Mouse (Mus musculus) stomach, postnatal 0 days (tissue): ENCODE measurements around the gene Dnajc28. TPM values are rescaled to one million over a fixed set of nuclear protein-coding genes. Genes with fewer than 3 reads are reported as not detected.

Source experiments
- ATAC-seq: fragments of 200-750 bp; cut with Nextera tagmentation; 2 replicates; pipeline ENCODE4 v1.8.0; 2017; ENCODE audit not compliant: low FRiP score, low TSS enrichment
- DNase-seq: peaks from one replicate; pipeline ENCODE4 v3.0.0-alpha.2; 2016; ENCODE audit warnings: low spot score
- H3K27ac ChIP-seq: fragments of 300-500 bp; sonication (generic); replicated peaks from 2 replicates; pipeline ENCODE4 v1.5.1; 2014; ENCODE audit warnings: mild to moderate bottlenecking, control low read depth
- H3K27me3 ChIP-seq: fragments of 300-500 bp; sonication (generic); 2 replicates; pipeline ENCODE4 v1.6.1; 2014; ENCODE audit warnings: low read length; ENCODE audit not compliant: control insufficient read depth, insufficient read depth
- H3K36me3 ChIP-seq: fragments of 300-500 bp; sonication (generic); 2 replicates; pipeline ENCODE4 v1.6.1; 2014; ENCODE audit warnings: low read length, mixed read lengths; ENCODE audit not compliant: control insufficient read depth, insufficient read depth
- H3K4me1 ChIP-seq: fragments of 300-500 bp; sonication (generic); replicated peaks from 2 replicates; pipeline ENCODE4 v1.6.1; 2014; ENCODE audit warnings: antibody characterized with exemption; ENCODE audit not compliant: control insufficient read depth, insufficient read depth
- H3K4me2 ChIP-seq: fragments of 300-500 bp; sonication (generic); replicated peaks from 2 replicates; pipeline ENCODE4 v1.6.1; 2014; ENCODE audit warnings: low read depth, mild to moderate bottlenecking, control low read depth, moderate library complexity
- H3K4me3 ChIP-seq: fragments of 300-500 bp; sonication (generic); 2 replicates; pipeline ENCODE4 v1.5.1; 2014; ENCODE audit warnings: low read depth, low read length, control low read depth
- H3K9ac ChIP-seq: fragments of 300-500 bp; sonication (generic); 2 replicates; pipeline ENCODE4 v1.6.1; 2014; ENCODE audit warnings: mild to moderate bottlenecking, low read length, control low read depth, mixed read lengths
- H3K9me3 ChIP-seq: fragments of 300-500 bp; sonication (generic); 2 replicates; pipeline ENCODE4 v1.6.1; 2016; ENCODE audit warnings: low read length; ENCODE audit not compliant: control insufficient read depth
- CTCF ChIP-seq: IDR thresholded peaks from 2 replicates; pipeline ENCODE4 v1.5.1; 2016; ENCODE audit warnings: antibody characterized with exemption, low read depth, mild to moderate bottlenecking, moderate library complexity
- EP300 ChIP-seq: optimal IDR thresholded peaks from 2 replicates; pipeline ENCODE3; 2016; ENCODE audit warnings: antibody characterized with exemption
- WGBS: fragments of 180-500 bp; shearing (Covaris S2); extraction: QIAGEN DNeasy Blood & Tissue Kit; methylation state at CpG from one replicate; pipeline ENCODE4 v1.1.7; 2014; 5-methylcytosine and 5-hydroxymethylcytosine counted together
- polyA plus RNA-seq: library from polyadenylated mRNA; unstranded; fragments of >200 nt; fragmentation: Nextera tagmentation; extraction: Ambion mirVana; gene quantifications from 2 replicates; pipeline ENCODE4 v1.2.1, GENCODE M21; 2015

Gene Dnajc28
- polyA plus RNA-seq, result 1.1 and 1.4 TPM in 2 replicates

DNA sequence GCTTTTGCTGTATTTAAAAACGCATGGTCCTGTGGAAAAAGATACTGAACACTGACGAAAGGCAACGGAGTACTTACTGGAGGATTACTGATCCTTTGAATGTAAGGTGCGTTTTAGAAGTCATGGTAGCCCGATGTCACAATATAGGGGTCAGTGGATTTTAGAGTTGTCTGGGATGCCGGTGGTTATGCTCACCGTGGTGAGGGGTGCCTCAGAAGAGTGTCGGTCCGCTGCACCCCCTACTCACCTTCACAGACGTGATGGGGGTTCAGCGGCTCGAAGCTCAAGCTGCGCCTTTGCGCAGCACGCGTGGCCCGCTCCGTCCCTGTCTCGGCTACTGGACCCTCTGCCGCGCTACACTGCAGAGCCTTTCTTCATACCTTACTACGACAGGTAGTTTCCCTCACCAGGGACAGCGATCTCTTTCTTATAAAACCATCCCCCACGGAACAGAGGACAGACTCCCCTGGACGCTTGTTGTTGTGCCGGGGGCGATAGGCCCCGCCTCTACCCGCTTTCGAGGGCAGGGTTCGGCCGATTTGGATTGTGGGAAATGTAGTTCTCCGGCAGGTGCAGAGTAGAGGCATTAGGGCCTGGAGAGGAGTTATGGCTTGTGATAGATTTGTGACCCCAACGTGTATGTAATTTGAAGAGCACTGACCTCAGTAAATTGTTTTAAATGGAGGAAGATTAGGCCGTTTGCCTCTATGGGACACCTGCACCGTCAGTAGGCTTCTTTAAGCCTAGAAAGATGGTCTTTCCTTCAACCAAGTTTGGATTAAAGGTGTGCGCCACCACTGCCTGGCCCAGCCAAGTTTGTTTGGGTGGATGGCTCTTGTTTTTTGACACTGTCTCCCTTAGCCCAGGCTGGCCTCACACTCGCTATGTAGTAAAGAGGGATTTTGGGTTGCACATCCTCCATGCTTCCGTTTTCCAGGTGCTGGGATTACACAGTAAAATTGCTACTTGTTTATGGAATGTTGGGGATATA is at the start of gene Dnajc28:
Gene Dnajc28 (minus strand): TSS at position 516 of the 991 bp plus-strand sequence.
- Histone ChIP-seq H3K4me3 (peak within 1 kb of the TSS; percentile 66), H3K4me2 (peak within 1 kb of the TSS; percentile 92), H3K9me3 (no peaks in the 10 kb centered on the region), H3K9ac (peak within 1 kb of the TSS; percentile 69), H3K4me1 (no peaks in the 10 kb centered on the region; the same call in 1 of the 2 replicates), H3K36me3 (peaks cover 10% of the 10 kb centered on the region), H3K27me3 (no peaks in the 10 kb centered on the region), H3K27ac (no peak within 1 kb of the TSS)
- 10% methylated on average over 39 of the region's 39 CpGs for WGBS
- TF ChIP-seq CTCF (no peak), EP300 (no peak)
- DNase-seq (peak; percentile 79), ATAC-seq (peak; percentile 86)

- Histone ChIP-seq H3K36me3 (peaks cover 25% of the 10 kb centered on the region), H3K4me3 (no peak overlapping the region), H3K9me3 (no peaks in the 10 kb centered on the region), H3K27ac (no peak overlapping the region), H3K9ac (no peak overlapping the region), H3K4me2 (no peak overlapping the region), H3K4me1 (no peaks in the 10 kb centered on the region), H3K27me3 (no peaks in the 10 kb centered on the region)
- no peak for TF ChIP-seq CTCF
- no peak for TF ChIP-seq EP300
- 94% methylated on average over 3 of the region's 3 CpGs for WGBS
- no peak for ATAC-seq
- no peak for DNase-seq
Measured at GRCm38 (mm10) chr16:91663795-91664194, 45.0 kb upstream of the Dnajc28 start.

DNA sequence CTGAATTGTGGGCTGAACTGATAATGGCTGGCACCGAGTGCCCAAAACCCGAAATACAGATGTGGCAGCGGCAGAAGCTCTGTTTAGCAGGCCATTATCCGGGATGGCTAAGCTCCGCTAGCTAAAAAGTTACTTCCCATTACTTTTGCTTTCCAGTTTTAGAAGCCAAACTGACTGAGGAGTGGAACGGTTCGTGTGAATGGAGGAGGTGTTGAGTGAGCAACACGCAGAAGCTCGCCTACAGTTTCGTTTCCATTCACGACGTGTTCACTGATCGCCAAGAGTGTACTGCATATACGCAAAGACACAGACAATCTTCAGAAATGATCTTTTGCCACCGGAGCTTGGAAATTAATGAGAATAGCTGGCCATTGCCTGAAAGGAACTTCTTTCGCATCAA is 43.5 kb upstream of the Dnajc28 start:
- H3K4me1 ChIP-seq, result no peaks in the 10 kb centered on the region
- DNase-seq, result no peak
- WGBS, result 89% methylated on average over 16 of the region's 16 CpGs

GRCm38 (mm10) chr16:91661397-91661796 is 42.6 kb upstream of the Dnajc28 start:
- H3K4me1 ChIP-seq, result no peaks in the 10 kb centered on the region
- H3K27me3 ChIP-seq, result no peaks in the 10 kb centered on the region
- ATAC-seq (no peak), DNase-seq (no peak)
- no peaks in the 10 kb centered on the region for H3K9me3 ChIP-seq
- 66% methylated on average over 1 of the region's 1 CpGs for WGBS
- no peak overlapping the region for H3K4me2 ChIP-seq
- no peak overlapping the region for H3K4me3 ChIP-seq
- peaks cover 44% of the 10 kb centered on the region for H3K36me3 ChIP-seq
- no peak overlapping the region for H3K9ac ChIP-seq
- no peak for TF ChIP-seq EP300
- TF ChIP-seq CTCF, result no peak
- no peak overlapping the region for H3K27ac ChIP-seq

More for the DNA sequence above, 43.5 kb upstream of the Dnajc28 start:
- H3K4me3 ChIP-seq, result no peak overlapping the region
- TF ChIP-seq EP300, result no peak
- TF ChIP-seq CTCF, result no peak
- H3K27ac ChIP-seq, result no peak overlapping the region
- H3K27me3 ChIP-seq, result no peaks in the 10 kb centered on the region
- no peak overlapping the region for H3K9ac ChIP-seq
- ATAC-seq, result no peak
- no peak overlapping the region for H3K4me2 ChIP-seq
- no peaks in the 10 kb centered on the region for H3K9me3 ChIP-seq
- H3K36me3 ChIP-seq, result peaks cover 38% of the 10 kb centered on the region

GRCm38 (mm10) chr16:91659798-91660197 is 41.0 kb upstream of the Dnajc28 start:
- no peaks in the 10 kb centered on the region for H3K27me3 ChIP-seq
- ATAC-seq, result no peak
- 96% methylated on average over 20 of the region's 20 CpGs for WGBS
- no peaks in the 10 kb centered on the region for H3K4me1 ChIP-seq
- H3K27ac ChIP-seq, result no peak overlapping the region
- no peak overlapping the region for H3K4me2 ChIP-seq
- no peak for DNase-seq
- H3K4me3 ChIP-seq, result no peak overlapping the region
- no peak overlapping the region for H3K9ac ChIP-seq
- no peaks in the 10 kb centered on the region for H3K9me3 ChIP-seq
- peaks cover 56% of the 10 kb centered on the region for H3K36me3 ChIP-seq
- TF ChIP-seq EP300 (no peak), CTCF (no peak)

DNA sequence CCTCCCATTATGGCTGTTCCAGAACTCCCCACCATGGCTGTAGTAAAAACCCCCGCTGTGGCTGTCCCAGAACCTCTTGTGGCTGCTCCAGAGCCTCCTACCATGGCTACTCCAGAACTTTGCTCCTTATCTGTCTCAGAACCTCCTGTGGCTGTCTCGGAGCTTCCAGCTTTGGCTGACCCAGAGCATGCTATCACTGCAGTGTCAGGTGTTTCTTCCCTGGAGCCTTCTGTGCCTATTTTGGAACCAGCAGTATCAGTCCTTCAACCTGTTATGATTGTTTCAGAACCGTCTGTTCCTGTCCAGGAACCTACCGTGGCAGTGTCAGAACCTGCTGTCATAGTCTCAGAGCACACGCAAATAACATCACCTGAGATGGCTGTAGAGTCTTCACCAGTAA is 39.6 kb upstream of the Dnajc28 start:
- DNase-seq, result no peak
- 95% methylated on average over 5 of the region's 5 CpGs for WGBS
- no peak for ATAC-seq
- H3K27ac ChIP-seq, result no peak overlapping the region
- H3K27me3 ChIP-seq, result no peaks in the 10 kb centered on the region
- no peak for TF ChIP-seq CTCF
- TF ChIP-seq EP300, result no peak
- H3K4me2 ChIP-seq, result no peak overlapping the region
- H3K4me1 ChIP-seq, result no peaks in the 10 kb centered on the region
- H3K36me3 ChIP-seq, result peaks cover 61% of the 10 kb centered on the region
- no peak overlapping the region for H3K4me3 ChIP-seq
- no peak overlapping the region for H3K9ac ChIP-seq
- no peaks in the 10 kb centered on the region for H3K9me3 ChIP-seq
